Mouse (Mus musculus): ENCODE data around the gene Rap1b. TPM values are rescaled to one million over a fixed set of nuclear protein-coding genes. Genes with fewer than 3 reads are reported as not detected.

Rap1b gene
- total RNA-seq, 1 experiment from 2014 or later, result 331 TPM

- no peak for ATAC-seq (ENCODE audit: extremely low read depth, insufficient number of reproducible peaks, low FRiP score, poor library complexity, severe bottlenecking)
Measured at GRCm38 (mm10) chr10:117764598-117764997, 81.2 kb downstream of the Rap1b start.

Other genes with a start within 250 kb of the Rap1b start
- 40.6 and 45.2 TPM in 2 replicates for gene Cpm, start 216.5 kb downstream of the Rap1b start, total RNA-seq (2017)
- gene Mdm2, start 135.3 kb downstream of the Rap1b start, total RNA-seq (2017), result 159 and 173 TPM in 2 replicates
- gene Slc35e3, start 99.7 kb downstream of the Rap1b start, total RNA-seq (2017), result 13.2 and 15.1 TPM in 2 replicates
- gene Nup107, start 53.3 kb downstream of the Rap1b start, total RNA-seq (2017), result 45.9 and 50.0 TPM in 2 replicates